Mouse (Mus musculus): ENCODE data around the gene Hist1h3c. TPM values are rescaled to one million over a fixed set of nuclear protein-coding genes. Genes with fewer than 3 reads are reported as not detected.
"Not testable (repeated sequence)": the region's sequence is repeated elsewhere in the genome, so short reads cannot be mapped to it uniquely, and the experiment has no call there.

The Hist1h3c gene
- polyA plus RNA-seq, 1 experiment: 1.2 TPM

DNA sequence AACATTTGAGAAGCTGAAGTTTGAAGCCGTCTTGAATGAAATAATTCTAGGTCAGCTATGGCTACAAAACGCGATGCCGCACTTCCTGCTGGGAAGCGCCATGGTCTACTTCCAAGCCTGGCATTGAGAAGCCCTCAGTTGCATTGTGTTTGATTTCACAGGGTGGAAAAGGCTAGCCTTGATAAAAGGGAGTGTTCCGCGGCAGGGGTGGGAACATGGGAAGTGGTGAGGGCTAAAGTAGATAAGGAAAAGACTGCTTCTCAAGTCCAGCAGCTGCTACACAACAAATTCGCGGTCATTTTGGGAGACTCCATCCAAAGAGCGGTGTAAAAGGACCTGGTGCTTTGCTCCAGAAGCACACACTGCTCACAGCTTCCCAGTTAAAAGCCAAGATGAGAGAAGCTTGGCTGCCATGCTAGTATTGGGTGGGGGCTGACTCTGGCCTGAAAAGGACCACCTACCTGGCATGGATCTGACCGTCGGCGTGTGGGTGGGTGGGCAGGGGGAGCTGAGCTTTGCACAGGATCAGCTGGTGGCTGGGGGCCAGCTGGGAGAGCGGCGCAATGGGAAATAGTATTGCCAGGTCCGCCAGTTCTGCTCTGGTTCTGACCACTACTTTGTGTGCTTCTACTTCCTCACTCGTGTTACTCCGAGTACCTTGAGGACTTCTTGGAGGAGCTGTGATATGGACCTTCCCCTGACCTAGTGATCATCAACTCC is 16.8 kb downstream of the Hist1h3c start:
- no peak for TF ChIP-seq CTCF (IDR thresholded peaks at IDR 0.05; ENCODE audit: low read depth, low read length)
- no peak for TF ChIP-seq POLR2A (IDR thresholded peaks at IDR 0.05; ENCODE audit: borderline replicate concordance, low read depth, low read length)
- H3K27ac ChIP-seq (ENCODE audit: insufficient read depth, low read depth, low read length): no peak overlapping the region; the same call in 1 of the 2 replicates
- H3K4me1 ChIP-seq (ENCODE audit: control insufficient read depth, insufficient read depth, low read length): peaks cover 19% of the 10 kb centered on the region
- H3K4me3 ChIP-seq (ENCODE audit: insufficient read depth, low read length): no peak overlapping the region

- no peak overlapping the region for H3K27ac ChIP-seq (ENCODE audit: insufficient read depth, low read depth, low read length)
- peaks cover 18% of the 10 kb centered on the region for H3K4me1 ChIP-seq (ENCODE audit: control insufficient read depth, insufficient read depth, low read length)
- no peak for TF ChIP-seq POLR2A (IDR thresholded peaks at IDR 0.05; ENCODE audit: borderline replicate concordance, low read depth, low read length)
- no peak for TF ChIP-seq CTCF (IDR thresholded peaks at IDR 0.05; ENCODE audit: low read depth, low read length)
- H3K4me3 ChIP-seq (ENCODE audit: insufficient read depth, low read length): no peak overlapping the region
These were observed 20.2 kb downstream of the Hist1h3c start for GRCm38 (mm10) chr13:23725213-23725612.

DNA sequence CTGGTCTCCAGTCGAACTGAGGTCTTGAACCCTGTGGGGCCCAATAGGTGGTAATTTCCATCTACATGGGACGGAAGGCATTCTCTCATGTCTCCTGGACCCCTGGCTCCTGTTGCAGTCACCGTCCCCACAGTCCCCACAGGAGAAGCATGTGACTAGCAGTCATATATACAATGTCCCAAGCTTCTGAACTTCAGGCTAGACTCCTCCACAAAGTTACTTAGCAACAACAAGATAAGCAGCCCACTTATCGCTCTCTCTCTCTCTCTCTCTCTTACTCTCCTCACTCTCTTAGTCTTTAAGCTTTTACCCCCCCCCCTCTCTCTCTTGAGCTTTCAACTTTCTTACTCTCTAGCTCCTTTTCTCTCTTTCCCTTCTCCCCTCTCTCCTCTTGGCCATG is 21.2 kb downstream of the Hist1h3c start:
- Histone ChIP-seq H3K27ac (ENCODE audit: insufficient read depth, low read depth, low read length) (no peak overlapping the region), H3K4me1 (ENCODE audit: control insufficient read depth, insufficient read depth, low read length) (peaks cover 14% of the 10 kb centered on the region), H3K4me3 (ENCODE audit: insufficient read depth, low read length) (no peak overlapping the region)
- TF ChIP-seq CTCF (IDR thresholded peaks at IDR 0.05; ENCODE audit: low read depth, low read length) (no peak), POLR2A (IDR thresholded peaks at IDR 0.05; ENCODE audit: borderline replicate concordance, low read depth, low read length) (no peak)

DNA sequence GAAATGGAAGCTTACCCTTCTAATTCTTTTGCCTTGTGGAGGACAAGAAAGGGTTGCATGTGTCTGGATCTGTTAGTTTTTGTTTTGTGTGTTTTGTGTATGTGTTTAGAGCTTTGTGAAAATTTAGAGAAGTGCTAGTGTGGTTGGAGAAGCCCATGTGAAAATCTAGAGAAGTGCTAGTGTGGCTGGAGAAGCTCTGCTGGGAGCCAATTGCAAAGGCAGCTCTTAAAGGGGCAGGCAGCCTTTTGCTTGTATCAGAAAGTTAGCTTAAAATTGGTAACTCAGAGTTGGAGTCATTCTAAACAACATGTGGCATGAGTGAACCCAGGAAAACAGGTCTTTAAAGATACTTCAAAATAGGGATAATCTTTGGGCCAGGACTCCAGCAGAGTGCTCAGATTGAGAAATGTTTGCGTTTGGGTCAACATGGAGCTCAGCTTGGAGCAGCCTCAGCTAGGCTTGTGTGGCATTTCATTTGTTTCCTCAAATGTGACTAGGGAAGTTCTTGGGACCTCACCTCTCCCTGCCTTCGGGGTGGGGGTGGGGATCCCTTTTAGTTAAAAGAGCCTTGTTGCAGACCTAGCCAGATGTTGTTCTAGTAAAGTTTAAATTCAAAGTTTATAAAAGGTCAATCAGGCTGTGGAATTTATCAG is 27.7 kb downstream of the Hist1h3c start:
- not testable (repeated sequence) for H3K4me3 ChIP-seq (ENCODE audit: insufficient read depth, low read length)
- Histone ChIP-seq H3K4me1 (ENCODE audit: control insufficient read depth, insufficient read depth, low read length) (peaks cover 23% of the 10 kb centered on the region), H3K27ac (ENCODE audit: insufficient read depth, low read depth, low read length) (peak overlapping the region; percentile 89)

DNA sequence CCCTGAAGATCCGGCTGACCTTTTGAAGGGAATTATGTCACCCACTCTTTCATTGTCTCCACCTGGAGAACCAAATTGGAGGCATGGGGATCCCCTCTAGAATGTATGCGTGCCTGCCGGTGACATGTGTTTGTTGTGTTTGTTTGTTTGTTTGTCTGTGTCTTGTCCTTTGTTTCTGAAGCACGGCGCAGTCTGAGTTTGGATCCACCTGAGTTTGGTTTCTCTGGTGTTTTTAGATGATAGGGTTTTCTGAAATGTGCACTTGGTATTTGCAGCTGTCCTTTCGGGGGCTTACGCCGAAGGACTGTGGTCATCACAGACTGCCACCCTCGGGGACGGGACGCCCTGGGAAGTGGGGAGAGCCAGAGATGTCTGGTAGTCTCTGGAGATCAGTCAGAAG is 28.2 kb downstream of the Hist1h3c start:
- TF ChIP-seq CTCF (IDR thresholded peaks at IDR 0.05; ENCODE audit: low read depth, low read length) (no peak), POLR2A (IDR thresholded peaks at IDR 0.05; ENCODE audit: borderline replicate concordance, low read depth, low read length) (no peak)
- Histone ChIP-seq H3K4me3 (ENCODE audit: insufficient read depth, low read length) (no peak overlapping the region), H3K27ac (ENCODE audit: insufficient read depth, low read depth, low read length) (peak overlapping the region; percentile 89), H3K4me1 (ENCODE audit: control insufficient read depth, insufficient read depth, low read length) (peaks cover 26% of the 10 kb centered on the region)

DNA sequence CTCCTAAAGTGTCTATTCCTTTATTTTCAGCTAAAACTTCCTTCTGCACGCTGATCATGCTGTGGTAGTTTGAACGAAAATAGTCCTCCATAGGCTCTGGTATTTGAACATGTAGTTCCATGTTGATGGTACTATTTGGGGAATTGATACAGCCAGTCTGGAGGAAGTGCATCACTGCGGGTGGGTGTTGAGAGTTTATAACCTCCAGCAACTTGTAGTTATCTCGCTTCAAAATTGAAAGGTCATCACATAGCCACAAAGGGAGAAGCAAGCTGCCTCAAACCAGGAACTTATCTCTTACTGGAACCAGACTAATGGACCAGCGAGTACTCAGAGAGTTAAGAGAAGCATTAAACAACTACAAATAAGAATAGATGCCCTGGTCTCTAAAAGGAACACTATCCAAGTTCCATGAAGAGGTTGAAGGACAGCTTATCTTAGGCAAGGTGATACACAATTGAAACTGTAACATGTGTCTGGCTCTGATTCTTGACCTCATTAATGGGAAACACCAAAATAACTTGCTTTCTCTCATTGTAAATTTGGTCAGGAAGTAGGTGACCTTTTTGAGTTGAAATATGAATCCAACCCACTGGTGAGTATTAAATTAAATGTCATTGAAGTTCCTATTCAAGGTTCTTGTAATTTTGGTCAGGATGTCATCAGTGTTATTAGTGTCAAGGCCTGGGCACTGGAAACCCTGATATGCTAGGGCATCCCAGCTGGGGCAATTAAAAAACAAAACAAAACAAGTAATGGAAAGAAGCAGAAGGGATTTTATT is 28.9 kb downstream of the Hist1h3c start:
- peak overlapping the region; percentile 6 for H3K27ac ChIP-seq (ENCODE audit: insufficient read depth, low read depth, low read length)
- H3K4me3 ChIP-seq (ENCODE audit: insufficient read depth, low read length): no peak overlapping the region
- TF ChIP-seq POLR2A (IDR thresholded peaks at IDR 0.05; ENCODE audit: borderline replicate concordance, low read depth, low read length): no peak
- H3K4me1 ChIP-seq (ENCODE audit: control insufficient read depth, insufficient read depth, low read length): peaks cover 33% of the 10 kb centered on the region

DNA sequence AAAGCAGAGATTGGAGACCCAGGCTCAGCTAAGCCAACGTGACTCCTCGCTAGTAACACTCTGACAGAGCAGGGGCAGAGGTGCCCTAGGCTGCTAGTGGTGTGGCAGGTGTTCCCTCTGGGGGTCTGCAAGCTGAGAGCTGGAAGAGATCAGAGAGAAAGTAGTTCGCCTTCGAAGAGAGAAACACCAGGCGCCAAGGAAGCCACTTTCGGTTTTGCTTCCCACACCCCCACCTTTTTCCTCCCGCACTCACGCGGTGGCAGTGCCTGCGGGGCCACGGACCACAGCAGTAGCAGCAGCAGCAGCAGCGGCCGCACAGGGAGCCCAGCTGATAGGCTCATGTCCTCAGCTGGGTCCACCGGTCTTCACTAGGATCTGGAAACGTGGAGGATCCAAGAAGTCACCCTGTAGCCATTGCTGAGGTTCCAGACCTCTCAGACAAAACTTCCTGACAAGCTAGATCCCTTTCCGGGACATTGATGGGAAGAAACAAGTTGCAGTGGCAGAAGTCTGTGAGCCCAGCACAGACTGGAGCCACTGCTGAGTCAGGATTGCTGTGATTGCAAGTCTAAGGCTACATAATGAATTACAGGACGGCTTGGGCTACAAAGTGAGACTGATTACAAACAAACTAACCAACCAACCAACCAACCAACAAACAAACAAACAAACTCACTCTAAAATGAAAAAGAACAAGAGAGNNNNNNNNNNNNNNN is 34.9 kb downstream of the Hist1h3c start, which contains the start of gene Hfe:
Gene Hfe (minus strand): TSS at position 481 of the 716 bp plus-strand sequence.
- Histone ChIP-seq H3K4me3 (ENCODE audit: insufficient read depth, low read length) (peak within 1 kb of the TSS; percentile 84), H3K27ac (ENCODE audit: insufficient read depth, low read depth, low read length) (peak within 1 kb of the TSS; percentile 87), H3K4me1 (ENCODE audit: control insufficient read depth, insufficient read depth, low read length) (peaks cover 47% of the 10 kb centered on the region)
- TF ChIP-seq CTCF (IDR thresholded peaks at IDR 0.05; ENCODE audit: low read depth, low read length) (no peak), POLR2A (IDR thresholded peaks at IDR 0.05; ENCODE audit: borderline replicate concordance, low read depth, low read length) (no peak)

DNA sequence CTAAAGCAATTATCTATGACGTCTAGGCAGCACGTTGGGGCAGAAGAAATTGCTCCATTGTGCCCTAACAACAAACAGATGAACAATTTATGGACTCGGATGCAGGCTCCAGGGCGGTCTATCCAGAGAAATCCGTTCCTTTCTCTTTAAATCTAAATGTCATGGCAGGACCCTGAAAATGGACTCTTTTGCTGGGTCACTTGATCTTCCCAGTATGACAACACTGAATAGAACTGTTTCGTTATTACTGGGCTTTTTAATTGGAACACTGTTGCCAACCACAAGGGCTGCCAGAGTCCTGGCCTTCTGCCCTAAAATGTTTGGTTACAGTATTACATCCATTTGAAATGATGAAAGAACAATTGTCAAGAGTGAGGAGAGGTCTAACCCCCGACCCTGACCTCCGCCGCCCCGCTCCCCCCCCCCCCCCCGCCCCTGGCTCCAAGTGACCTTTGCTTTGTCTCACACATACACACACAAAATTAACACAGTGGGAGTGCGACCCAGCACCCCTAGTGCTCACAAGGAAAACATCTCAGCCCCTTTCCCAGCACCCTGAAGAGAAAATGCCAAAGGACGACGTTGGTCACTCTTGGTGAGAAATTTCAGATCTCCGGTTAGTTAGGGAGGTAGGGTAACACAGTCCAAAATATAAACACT is 35.6 kb downstream of the Hist1h3c start:
- peak overlapping the region; percentile 84 for H3K4me3 ChIP-seq (ENCODE audit: insufficient read depth, low read length)
- peaks cover 54% of the 10 kb centered on the region for H3K4me1 ChIP-seq (ENCODE audit: control insufficient read depth, insufficient read depth, low read length)
- H3K27ac ChIP-seq (ENCODE audit: insufficient read depth, low read depth, low read length): peak overlapping the region; percentile 87
- no peak; the same call in 1 of the 2 replicates for TF ChIP-seq CTCF (IDR thresholded peaks at IDR 0.05; ENCODE audit: low read depth, low read length)

GRCm38 (mm10) chr13:23708654-23709053 is 36.7 kb downstream of the Hist1h3c start:
- Histone ChIP-seq H3K4me1 (ENCODE audit: control insufficient read depth, insufficient read depth, low read length) (peaks cover 56% of the 10 kb centered on the region), H3K4me3 (ENCODE audit: insufficient read depth, low read length) (no peak overlapping the region), H3K27ac (ENCODE audit: insufficient read depth, low read depth, low read length) (no peak overlapping the region)
- TF ChIP-seq CTCF (IDR thresholded peaks at IDR 0.05; ENCODE audit: low read depth, low read length) (no peak), POLR2A (IDR thresholded peaks at IDR 0.05; ENCODE audit: borderline replicate concordance, low read depth, low read length) (no peak)

Data from bone marrow macrophage, adult 2 months (primary cell).